Mouse (Mus musculus) thymus, adult 2 months (tissue): ENCODE measurements around the gene Tmc8.

Source experiments
- CTCF ChIP-seq: fragments of 200-500 bp; IDR thresholded peaks from 2 replicates; pipeline ENCODE4 v1.5.1; 2012; ENCODE audit warnings: mild to moderate bottlenecking, control low read depth, low read length, moderate library complexity, borderline replicate concordance; ENCODE audit not compliant: control insufficient read depth, poor library complexity, insufficient read depth; ENCODE audit errors: extremely low read depth
- POLR2A ChIP-seq: fragments of 200-500 bp; IDR thresholded peaks from 2 replicates; pipeline ENCODE4 v1.6.1; 2012; ENCODE audit warnings: mild to moderate bottlenecking, low read length, control low read depth, moderate library complexity; ENCODE audit not compliant: control insufficient read depth, poor library complexity, insufficient read depth; ENCODE audit errors: extremely low read depth

DNA sequence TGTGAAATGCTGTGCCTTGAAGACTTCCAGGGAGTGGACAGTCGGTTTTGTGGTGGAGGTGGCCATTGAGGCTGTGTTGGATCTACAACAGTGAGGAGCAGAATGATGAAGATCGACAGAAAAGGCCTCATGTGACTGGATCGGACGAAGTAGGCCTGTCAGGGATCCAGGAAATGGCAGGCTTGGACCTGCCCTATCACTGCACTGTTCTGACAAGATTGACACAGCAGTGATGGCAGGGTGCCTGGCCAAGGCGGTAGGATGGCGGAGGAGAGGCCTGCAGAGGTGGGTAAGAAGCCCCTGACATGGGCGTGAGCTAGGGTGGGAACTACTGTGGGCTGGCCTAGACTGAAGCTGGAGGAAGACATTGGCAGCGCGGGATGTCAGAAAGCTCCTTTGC, 17.6 kb upstream of the Tmc8 start:
- TF ChIP-seq CTCF (no peak), POLR2A (no peak)
